Mouse (Mus musculus) midbrain, embryonic 11.5 days (tissue): ENCODE measurements around the gene Magel2. TPM values are rescaled to one million over a fixed set of nuclear protein-coding genes. Genes with fewer than 3 reads are reported as not detected.
A peak's percentile ranks its signal among the peaks of the same experiment; 100 is the strongest.

Experiments
- ATAC-seq: fragments of 200-750 bp; cut with Nextera tagmentation; 2 replicates; pipeline ENCODE4 v1.8.0; 2017; ENCODE audit warnings: moderate TSS enrichment, moderate library complexity; ENCODE audit not compliant: low FRiP score
- DNase-seq: peaks from one replicate; pipeline ENCODE4 v3.0.0; 2015; ENCODE audit warnings: low spot score; ENCODE audit errors: missing footprints
- H3K27ac ChIP-seq: fragments of 300-500 bp; sonication (generic); 2 replicates; pipeline ENCODE4 v1.5.1; 2014; ENCODE audit warnings: low read depth, low read length
- H3K27me3 ChIP-seq: fragments of 300-500 bp; sonication (generic); 2 replicates; pipeline ENCODE4 v1.6.1; 2014; ENCODE audit warnings: mild to moderate bottlenecking, low read length, moderate library complexity, mixed read lengths; ENCODE audit not compliant: control insufficient read depth, insufficient read depth
- H3K36me3 ChIP-seq: fragments of 300-500 bp; sonication (generic); 2 replicates; pipeline ENCODE4 v1.6.1; 2014; ENCODE audit warnings: mild to moderate bottlenecking, low read length, moderate library complexity, mixed read lengths; ENCODE audit not compliant: control insufficient read depth, insufficient read depth
- H3K4me1 ChIP-seq: fragments of 300-500 bp; sonication (generic); 2 replicates; pipeline ENCODE4 v1.6.1; 2014; ENCODE audit warnings: low read length; ENCODE audit not compliant: control insufficient read depth, insufficient read depth
- H3K4me2 ChIP-seq: fragments of 300-500 bp; sonication (generic); 2 replicates; pipeline ENCODE4 v1.6.1; 2014; ENCODE audit warnings: mild to moderate bottlenecking, moderate library complexity
- H3K4me3 ChIP-seq: fragments of 300-500 bp; sonication (generic); 2 replicates; pipeline ENCODE4 v1.5.1; 2014; ENCODE audit warnings: low read depth, low read length
- H3K9ac ChIP-seq: fragments of 300-500 bp; sonication (generic); 2 replicates; pipeline ENCODE4 v1.6.1; 2014; ENCODE audit warnings: low read length
- H3K9me3 ChIP-seq: fragments of 300-500 bp; sonication (generic); 2 replicates; pipeline ENCODE4 v1.6.1; 2016; ENCODE audit warnings: low read length; ENCODE audit not compliant: control insufficient read depth
- WGBS: fragments of 180-500 bp; shearing (Covaris S2); extraction: QIAGEN DNeasy Blood & Tissue Kit; methylation state at CpG from one replicate; pipeline ENCODE4 v1.1.7; 2014; 5-methylcytosine and 5-hydroxymethylcytosine counted together
- polyA plus RNA-seq: library from polyadenylated mRNA; unstranded; fragments of >200 nt; fragmentation: Nextera tagmentation; extraction: Ambion mirVana; gene quantifications from 2 replicates; pipeline ENCODE4 v1.2.1, GENCODE M21; 2014

The Magel2 gene
- 8.6 and 9.6 TPM in 2 replicates for polyA plus RNA-seq

DNA sequence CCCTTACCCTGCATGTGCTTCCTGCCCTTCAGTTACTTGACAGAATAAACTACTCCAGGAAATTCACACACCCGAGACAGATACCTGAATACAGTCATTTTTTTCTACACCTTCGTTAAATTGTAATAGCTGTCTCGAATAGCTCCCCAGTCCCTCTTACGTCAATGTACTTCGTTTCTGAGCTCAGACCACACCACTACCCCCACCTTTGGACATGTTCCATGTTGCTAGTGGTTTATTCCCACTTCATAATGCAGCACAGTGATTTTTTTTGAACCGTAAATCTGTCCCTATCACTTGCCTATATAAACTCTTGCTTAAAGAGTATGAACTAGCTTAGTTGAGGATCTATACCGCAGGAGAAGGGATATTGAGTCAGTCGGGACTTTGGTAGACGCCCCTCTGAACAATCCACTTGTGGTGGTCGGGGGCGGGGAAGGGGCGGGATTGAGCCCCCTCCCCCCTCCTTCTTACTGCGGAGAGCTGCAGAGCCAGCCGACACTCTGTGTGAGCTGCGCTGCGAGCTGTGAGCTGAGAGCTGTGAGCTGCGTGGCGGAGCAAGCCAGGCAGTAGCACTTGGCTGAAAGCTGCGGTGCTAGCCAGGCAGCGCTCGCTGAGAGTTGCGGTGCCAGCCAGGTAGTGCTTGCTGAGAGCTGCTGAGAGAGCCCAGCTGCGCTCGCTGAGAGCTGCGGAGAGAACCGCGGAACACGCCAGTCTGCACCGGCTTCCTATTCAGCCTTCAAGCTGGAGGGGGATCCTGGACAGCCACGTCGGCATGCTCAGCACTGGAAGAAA, at the start of gene Magel2:
Gene Magel2 (plus strand): TSS at position 501 of the 795 bp plus-strand sequence.
- Histone ChIP-seq H3K4me2 (peak within 1 kb of the TSS; percentile 61), H3K27me3 (no peaks in the 10 kb centered on the region), H3K4me3 (peak within 1 kb of the TSS; percentile 46), H3K9me3 (peaks cover 10% of the 10 kb centered on the region), H3K36me3 (no peaks in the 10 kb centered on the region), H3K9ac (peak within 1 kb of the TSS; percentile 62), H3K27ac (peak within 1 kb of the TSS; percentile 30; the same call in 1 of the 2 replicates), H3K4me1 (peaks cover 7% of the 10 kb centered on the region; the same call in 1 of the 2 replicates)
- WGBS: 27% methylated on average over 31 of the region's 31 CpGs
- peak; percentile 91 for ATAC-seq
- DNase-seq: peak; percentile 97

DNA sequence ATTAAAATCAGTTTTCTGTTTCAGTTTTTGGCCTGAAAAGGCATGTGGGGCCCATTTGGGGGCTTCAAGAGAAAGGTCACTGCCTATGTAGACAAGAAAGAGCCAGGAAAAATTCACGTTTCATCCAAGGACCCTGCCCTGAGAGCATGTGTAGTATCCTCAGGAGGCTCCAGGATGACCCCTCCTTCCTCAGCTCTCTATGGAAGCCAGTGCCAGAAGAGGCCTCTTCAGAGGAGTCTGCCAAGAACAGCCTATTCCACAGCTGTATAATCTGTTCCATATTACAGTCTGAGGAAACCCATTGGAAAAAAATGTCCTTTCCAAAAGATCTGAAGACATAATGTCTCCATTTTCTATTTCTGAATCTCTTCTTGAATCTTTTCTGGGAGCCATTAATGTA, 31.4 kb upstream of the Magel2 start:
- ATAC-seq (no peak), DNase-seq (no peak)
- Histone ChIP-seq H3K4me1 (peaks cover 2% of the 10 kb centered on the region; the same call in 1 of the 2 replicates), H3K4me3 (no peak overlapping the region), H3K9me3 (0 out of 2 replicates have a peak, but pooled peaks cover 2% of the 10 kb centered on the region), H3K4me2 (no peak overlapping the region), H3K27me3 (no peaks in the 10 kb centered on the region), H3K27ac (no peak overlapping the region), H3K9ac (no peak overlapping the region), H3K36me3 (no peaks in the 10 kb centered on the region)
- 30% methylated on average over 1 of the region's 1 CpGs for WGBS

DNA sequence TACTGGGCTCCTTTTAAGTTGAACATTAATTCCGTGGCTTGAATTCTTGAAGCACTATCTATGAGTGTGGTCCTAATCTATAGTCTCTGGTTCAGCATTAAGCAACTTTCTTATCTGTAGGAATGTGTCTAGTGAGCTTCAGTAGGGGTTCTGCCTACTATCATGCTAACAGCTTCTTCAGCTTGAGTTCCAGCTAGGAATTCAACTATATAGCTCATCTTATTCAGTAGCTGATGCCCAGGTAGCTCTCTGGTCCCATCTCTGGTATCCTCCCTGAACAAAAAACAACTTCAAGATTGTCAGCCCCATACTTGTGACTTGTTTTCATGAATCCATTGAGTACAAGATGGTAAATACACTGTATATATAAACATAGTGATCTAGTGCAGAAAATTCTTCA, 30.5 kb upstream of the Magel2 start, which contains the start of gene Ndn:
Gene Ndn (plus strand): TSS at position 301 of the 400 bp plus-strand sequence.
- Histone ChIP-seq H3K4me3 (no peak within 1 kb of the TSS), H3K4me2 (no peak within 1 kb of the TSS), H3K9me3 (0 out of 2 replicates have a peak, but pooled peaks cover 2% of the 10 kb centered on the region), H3K27ac (no peak within 1 kb of the TSS), H3K36me3 (no peaks in the 10 kb centered on the region), H3K27me3 (no peaks in the 10 kb centered on the region), H3K9ac (no peak within 1 kb of the TSS), H3K4me1 (peaks cover 4% of the 10 kb centered on the region; the same call in 1 of the 2 replicates)
- no peak for ATAC-seq
- 61% methylated on average over 1 of the region's 1 CpGs for WGBS
- peak; percentile 64 for DNase-seq

DNA sequence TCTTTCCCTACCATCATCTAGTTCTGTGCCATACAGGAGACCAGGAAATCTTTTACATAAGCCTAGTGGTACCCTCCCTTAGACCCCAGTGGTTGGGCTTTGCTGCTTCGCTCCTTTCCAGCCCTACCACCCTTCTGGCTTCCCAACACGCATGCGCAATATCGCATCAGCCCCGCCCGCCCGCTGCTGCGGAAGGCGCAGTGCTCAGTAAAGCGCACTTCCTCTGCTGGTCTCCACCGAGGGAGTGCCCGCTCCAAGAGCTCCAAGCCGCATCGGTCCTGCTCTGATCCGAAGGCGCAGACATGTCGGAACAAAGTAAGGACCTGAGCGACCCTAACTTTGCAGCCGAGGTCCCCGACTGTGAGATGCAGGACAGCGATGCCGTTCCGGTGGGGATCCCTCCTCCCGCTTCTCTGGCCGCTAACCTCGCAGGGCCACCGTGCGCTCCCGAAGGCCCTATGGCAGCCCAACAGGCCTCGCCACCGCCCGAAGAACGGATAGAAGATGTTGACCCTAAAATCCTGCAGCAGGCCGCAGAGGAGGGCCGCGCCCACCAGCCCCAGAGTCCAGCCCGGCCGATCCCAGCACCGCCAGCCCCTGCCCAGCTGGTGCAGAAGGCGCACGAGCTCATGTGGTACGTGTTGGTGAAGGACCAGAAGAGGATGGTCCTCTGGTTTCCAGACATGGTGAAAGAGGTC, 28.6 kb upstream of the Magel2 start:
- Histone ChIP-seq H3K4me1 (peaks cover 4% of the 10 kb centered on the region; the same call in 1 of the 2 replicates), H3K36me3 (no peaks in the 10 kb centered on the region), H3K27me3 (no peaks in the 10 kb centered on the region), H3K4me2 (peak overlapping the region; percentile 54), H3K9ac (peak overlapping the region; percentile 68), H3K27ac (peak overlapping the region; percentile 44), H3K4me3 (peak overlapping the region; percentile 45), H3K9me3 (0 out of 2 replicates have a peak, but pooled peaks cover 2% of the 10 kb centered on the region)
- ATAC-seq: peak; percentile 95
- DNase-seq: peak; percentile 97
- WGBS: 17% methylated on average over 42 of the region's 42 CpGs

- Histone ChIP-seq H3K4me2 (peak overlapping the region; percentile 54), H3K9ac (peak overlapping the region; percentile 68), H3K27me3 (no peaks in the 10 kb centered on the region), H3K4me1 (peaks cover 4% of the 10 kb centered on the region; the same call in 1 of the 2 replicates), H3K27ac (no peak overlapping the region), H3K9me3 (0 out of 2 replicates have a peak, but pooled peaks cover 2% of the 10 kb centered on the region), H3K36me3 (no peaks in the 10 kb centered on the region), H3K4me3 (peak overlapping the region; percentile 45)
- WGBS: 32% methylated on average over 17 of the region's 17 CpGs
- DNase-seq (peak; percentile 85), ATAC-seq (peak; percentile 40; the same call in 1 of the 2 replicates)
These were observed 28.0 kb upstream of the Magel2 start for GRCm38 (mm10) chr7:62348804-62349190.

GRCm38 (mm10) chr7:62351266-62351665, 25.5 kb upstream of the Magel2 start:
- ATAC-seq: no peak
- Histone ChIP-seq H3K36me3 (no peaks in the 10 kb centered on the region), H3K27me3 (no peaks in the 10 kb centered on the region), H3K4me2 (no peak overlapping the region), H3K9ac (no peak overlapping the region), H3K27ac (no peak overlapping the region), H3K4me3 (no peak overlapping the region), H3K4me1 (peaks cover 4% of the 10 kb centered on the region; the same call in 1 of the 2 replicates), H3K9me3 (0 out of 2 replicates have a peak, but pooled peaks cover 2% of the 10 kb centered on the region)
- WGBS: 46% methylated on average over 8 of the region's 8 CpGs
- peak; percentile 26 for DNase-seq

- no peak overlapping the region for H3K9ac ChIP-seq
- DNase-seq: peak; percentile 78
- peak; percentile 70; the same call in 1 of the 2 replicates for ATAC-seq
- no peaks in the 10 kb centered on the region for H3K36me3 ChIP-seq
- H3K4me2 ChIP-seq: no peak overlapping the region
- H3K9me3 ChIP-seq: no peaks in the 10 kb centered on the region
- no peaks in the 10 kb centered on the region for H3K27me3 ChIP-seq
- 62% methylated on average over 7 of the region's 7 CpGs for WGBS
- H3K4me1 ChIP-seq: no peaks in the 10 kb centered on the region
- H3K4me3 ChIP-seq: no peak overlapping the region
- peak overlapping the region; percentile 3 for H3K27ac ChIP-seq
These were observed 11.7 kb upstream of the Magel2 start for GRCm38 (mm10) chr7:62365039-62365636.

GRCm38 (mm10) chr7:62366730-62367129, 10.1 kb upstream of the Magel2 start:
- no peak overlapping the region for H3K9ac ChIP-seq
- no peak overlapping the region for H3K4me2 ChIP-seq
- no peaks in the 10 kb centered on the region for H3K27me3 ChIP-seq
- ATAC-seq (no peak), DNase-seq (peak; percentile 62)
- no peak overlapping the region for H3K4me3 ChIP-seq
- peak overlapping the region; percentile 2; the same call in 1 of the 2 replicates for H3K27ac ChIP-seq
- no peaks in the 10 kb centered on the region for H3K4me1 ChIP-seq
- no peaks in the 10 kb centered on the region for H3K36me3 ChIP-seq
- H3K9me3 ChIP-seq: no peaks in the 10 kb centered on the region
- 77% methylated on average over 8 of the region's 8 CpGs for WGBS
